Mouse (Mus musculus): ENCODE results near the gene Atp8a2.

Atp8a2 gene

GRCm38 (mm10) chr14:59604002-59604645 lies 592.9 kb downstream of the Atp8a2 start:
- DNase-seq (ENCODE audit: low spot score) = no peak

GRCm38 (mm10) chr14:59598260-59598627 lies 598.7 kb downstream of the Atp8a2 start:
- no peak for DNase-seq (ENCODE audit: low spot score)

GRCm38 (mm10) chr14:59597398-59598259 lies 599.4 kb downstream of the Atp8a2 start, which contains the start of gene Cdadc1:
Cdadc1 (minus strand) TSS chr14:59597959.
- DNase-seq (ENCODE audit: low spot score) = peak; percentile 90

- DNase-seq (ENCODE audit: low spot score) = no peak
Observed at GRCm38 (mm10) chr14:59594988-59595387, 602.0 kb downstream of the Atp8a2 start.

GRCm38 (mm10) chr14:59592593-59592992 lies 604.4 kb downstream of the Atp8a2 start:
- no peak for DNase-seq (ENCODE audit: low spot score)

- DNase-seq (ENCODE audit: low spot score) = no peak
Observed at GRCm38 (mm10) chr14:59591901-59592300, 605.1 kb downstream of the Atp8a2 start.

- no peak for DNase-seq (ENCODE audit: low spot score)
Observed at GRCm38 (mm10) chr14:59590614-59591013, 606.4 kb downstream of the Atp8a2 start.
